Mouse (Mus musculus): ENCODE measurements around the gene Gm29110. TPM values are rescaled to one million over a fixed set of nuclear protein-coding genes. Genes with fewer than 3 reads are reported as not detected.
"Not testable (repeated sequence)": the region's sequence is repeated elsewhere in the genome, so short reads cannot be mapped to it uniquely, and the experiment has no call there.

The Gm29110 gene
- not detected in 2 replicates for polyA plus RNA-seq (2014; fragmentation: Nextera tagmentation; extraction: Ambion mirVana)

DNA sequence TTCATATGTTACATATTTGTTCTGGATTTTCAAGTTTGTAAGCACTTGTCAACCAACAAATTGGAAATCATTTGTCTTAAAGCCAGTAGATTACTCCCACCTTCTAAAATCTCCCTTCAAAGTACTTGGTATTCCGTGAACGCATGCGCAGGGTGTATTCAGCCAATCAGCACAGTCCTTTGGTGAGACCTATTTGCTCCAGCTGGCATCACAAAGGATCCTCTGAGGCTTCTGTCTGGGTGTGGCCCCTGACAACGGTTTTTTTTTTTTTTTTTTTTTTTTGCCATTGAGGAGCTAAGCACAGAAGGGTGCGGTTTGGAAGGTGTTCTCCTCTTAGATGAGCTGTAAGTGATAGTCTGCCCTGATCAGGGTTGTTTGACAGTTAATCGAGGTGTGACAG, at the start of gene Gm29110:
Gm29110 (plus strand) TSS at position 301 of the 400 bp plus-strand sequence.
- not testable (repeated sequence) for H3K9ac ChIP-seq; H3K36me3 ChIP-seq (replicated peaks; ENCODE audit: control insufficient read depth, insufficient read depth); H3K27me3 ChIP-seq (ENCODE audit: control insufficient read depth, insufficient read depth, low read length); H3K4me2 ChIP-seq (replicated peaks); H3K9me3 ChIP-seq (ENCODE audit: control insufficient read depth, low read length); H3K27ac ChIP-seq; DNase-seq (ENCODE audit: low spot score); H3K4me3 ChIP-seq (replicated peaks; ENCODE audit: low read length); ATAC-seq (ENCODE audit: low FRiP score); H3K4me1 ChIP-seq (replicated peaks; ENCODE audit: control insufficient read depth, insufficient read depth, low read length)
- WGBS = 100% methylated on average over 2 of the region's 6 CpGs

Other genes starting within 250 kb of the Gm29110 start
- gene Gm21913, start 153.4 kb downstream of the Gm29110 start, polyA plus RNA-seq (2014; fragmentation: Nextera tagmentation; extraction: Ambion mirVana) = not detected in 2 replicates

Measured in hindbrain, embryonic 14.5 days (tissue).